Mouse (Mus musculus) CH12.LX (cell line): ENCODE results near the gene Dgkq. TPM values are rescaled to one million over a fixed set of nuclear protein-coding genes. Genes with fewer than 3 reads are reported as not detected.

Source experiments
- DNase-seq: peaks from one replicate; pipeline ENCODE4 v3.0.0-alpha.2; 2013; ENCODE audit errors: extremely low read depth
- H3K27ac ChIP-seq: 2 replicates; pipeline ENCODE4 v1.5.1; 2012; ENCODE audit warnings: low read depth, mild to moderate bottlenecking, control low read depth, moderate library complexity; ENCODE audit not compliant: insufficient read depth
- H3K27me3 ChIP-seq: replicated peaks from 2 replicates; pipeline ENCODE3; 2012; ENCODE audit warnings: inconsistent platforms
- H3K36me3 ChIP-seq, 2 experiments: replicated peaks in 1 of 2; 2 replicates each; pipeline versions ENCODE3 to v1.6.1; 2012; ENCODE audit warnings: inconsistent platforms in 1 of 2, low read length in 1 of 2, mild to moderate bottlenecking in 1 of 2, mixed read lengths in 1 of 2, moderate library complexity in 1 of 2; ENCODE audit not compliant: control insufficient read depth in 1 of 2, insufficient read depth in 1 of 2
- H3K4me1 ChIP-seq, 2 experiments: 2 replicates each; pipeline ENCODE4 v1.6.1; 2012; ENCODE audit warnings: inconsistent platforms in 1 of 2, moderate library complexity in 1 of 2; ENCODE audit not compliant: insufficient read depth in 2 of 2, control insufficient read depth in 1 of 2
- H3K4me2 ChIP-seq: 2 replicates; pipeline ENCODE4 v1.6.1; 2012; ENCODE audit warnings: low read depth, mild to moderate bottlenecking, control low read depth; ENCODE audit not compliant: poor library complexity, insufficient read depth, severe bottlenecking
- H3K4me3 ChIP-seq, 3 experiments: fragments of 150-350 bp in 1 of 3; sonication (generic) in 1 of 3; replicated peaks in 1 of 3; 2 replicates each; pipeline versions ENCODE3 to v1.5.1; 2011 to 2012; ENCODE audit warnings: low read depth in 2 of 3, low read length in 2 of 3, mild to moderate bottlenecking in 2 of 3, moderate library complexity in 2 of 3, control low read depth in 1 of 3, improper control_type of control experiment in 1 of 3, inconsistent platforms in 1 of 3, mixed read lengths in 1 of 3; ENCODE audit not compliant: poor library complexity in 1 of 3
- H3K79me2 ChIP-seq: replicated peaks from 2 replicates; pipeline ENCODE4 v1.6.1; 2012; ENCODE audit warnings: mild to moderate bottlenecking, moderate library complexity; ENCODE audit not compliant: control insufficient read depth, poor library complexity, insufficient read depth, severe bottlenecking; ENCODE audit errors: extremely low read depth
- H3K9ac ChIP-seq: 2 replicates; pipeline ENCODE4 v1.6.1; 2012; ENCODE audit warnings: low read depth, mild to moderate bottlenecking, control low read depth, moderate library complexity; ENCODE audit not compliant: insufficient read depth
- H3K9me3 ChIP-seq: replicated peaks from 2 replicates; pipeline ENCODE3; 2012; ENCODE audit warnings: low read length, inconsistent platforms, mixed read lengths
- CTCF ChIP-seq, 2 experiments: IDR thresholded peaks in 1 of 2; conservative IDR thresholded peaks in 1 of 2; 2 replicates each; pipeline ENCODE4 v1.5.1; 2011 to 2012; ENCODE audit warnings: low read depth in 2 of 2, low read length in 2 of 2, improper control_type of control experiment in 1 of 2, inconsistent platforms in 1 of 2, mild to moderate bottlenecking in 1 of 2, moderate library complexity in 1 of 2
- E2F4 ChIP-seq: IDR thresholded peaks from 2 replicates; pipeline ENCODE4 v1.6.1; 2011; ENCODE audit warnings: low read depth, low read length, improper control_type of control experiment; ENCODE audit not compliant: insufficient replicate concordance
- ETS1 ChIP-seq: conservative IDR thresholded peaks from 2 replicates; pipeline ENCODE4 v1.6.1; 2012; ENCODE audit warnings: low read depth, mild to moderate bottlenecking, inconsistent platforms, low read length, improper control_type of control experiment, moderate library complexity
- JUN ChIP-seq: IDR thresholded peaks from 2 replicates; pipeline ENCODE4 v1.6.1; 2011; ENCODE audit warnings: low read depth, mild to moderate bottlenecking, low read length, improper control_type of control experiment, moderate library complexity; ENCODE audit not compliant: insufficient read depth
- MAFK ChIP-seq: IDR thresholded peaks from 2 replicates; pipeline ENCODE4 v1.6.1; 2011; ENCODE audit warnings: low read length, improper control_type of control experiment; ENCODE audit not compliant: insufficient replicate concordance
- MAX ChIP-seq: IDR thresholded peaks from 2 replicates; pipeline ENCODE4 v1.6.1; 2011; ENCODE audit warnings: low read length, improper control_type of control experiment
- MAZ ChIP-seq: IDR thresholded peaks from 2 replicates; pipeline ENCODE4 v1.6.1; 2012; ENCODE audit warnings: low read depth, mild to moderate bottlenecking, inconsistent platforms, low read length, improper control_type of control experiment, moderate library complexity
- MXI1 ChIP-seq: IDR thresholded peaks from 2 replicates; pipeline ENCODE4 v1.6.1; 2011; ENCODE audit warnings: mild to moderate bottlenecking, low read depth, low read length, improper control_type of control experiment
- MYC ChIP-seq: IDR thresholded peaks from 2 replicates; pipeline ENCODE4 v1.6.1; 2011; ENCODE audit warnings: low read depth, mild to moderate bottlenecking, improper control_type of control experiment, low read length
- POLR2A ChIP-seq: IDR thresholded peaks from 2 replicates; pipeline ENCODE4 v1.6.1; 2011; ENCODE audit warnings: low read depth, mild to moderate bottlenecking, improper control_type of control experiment, low read length
- RAD21 ChIP-seq: IDR thresholded peaks from 2 replicates; pipeline ENCODE4 v1.6.1; 2011; ENCODE audit warnings: low read depth, mild to moderate bottlenecking, low read length, improper control_type of control experiment, moderate library complexity
- RCOR1 ChIP-seq: conservative IDR thresholded peaks from 2 replicates; pipeline ENCODE4 v1.6.1; 2012; ENCODE audit warnings: low read depth, mild to moderate bottlenecking, inconsistent platforms, low read length, improper control_type of control experiment
- SMC3 ChIP-seq: IDR thresholded peaks from 2 replicates; pipeline ENCODE4 v1.6.1; 2011; ENCODE audit warnings: low read depth, low read length, improper control_type of control experiment
- TCF12 ChIP-seq: IDR thresholded peaks from 2 replicates; pipeline ENCODE4 v1.6.1; 2014; ENCODE audit warnings: low read depth, mild to moderate bottlenecking, inconsistent platforms, low read length, improper control_type of control experiment
- ZC3H11A ChIP-seq: IDR thresholded peaks from 2 replicates; pipeline ENCODE4 v1.6.1; 2012; ENCODE audit warnings: low read depth, mild to moderate bottlenecking, inconsistent platforms, low read length, improper control_type of control experiment
- ZNF384 ChIP-seq: IDR thresholded peaks from 2 replicates; pipeline ENCODE4 v1.6.1; 2012; ENCODE audit warnings: low read depth, low read length, improper control_type of control experiment, inconsistent platforms
- dilution Hi-C: fragments of 300-500 bp; cut with MboI; formaldehyde crosslinking; loops from 2 replicates; pipeline ENCODE4 v1.14.3; 2020; ENCODE audit warnings: low sequenced_read_pairs; ENCODE audit not compliant: extremely low pct_unique_long_range_greater_than_20kb, extremely low pct_ligation_motif_present
- in situ Hi-C: fragments of 300-500 bp; cut with MboI; formaldehyde crosslinking; loops from 3 replicates; pipeline ENCODE4 v1.14.3; 2019; ENCODE audit warnings: low sequenced_read_pairs, low pct_ligation_motif_present, low pct_unique_long_range_greater_than_20kb, mixed read lengths
- polyA plus RNA-seq: library from polyadenylated mRNA; unstranded; fragments of >175 nt; gene quantifications from 2 replicates; pipeline ENCODE4 v1.2.1, GENCODE M21; 2012; ENCODE audit warnings: low read depth; ENCODE audit not compliant: insufficient read length
- total RNA-seq, 2 experiments: library from RNA; depleted of rRNA; stranded (reverse); fragments of 300-350 nt in 1 of 2; fragments of >200 nt in 1 of 2; gene quantifications; 2 replicates each; pipeline ENCODE4 v1.2.3; 2012 to 2014

Gene Dgkq
- total and polyA plus RNA-seq, 3 experiments: 3.7 to 8.5 (median 4.4) TPM

DNA sequence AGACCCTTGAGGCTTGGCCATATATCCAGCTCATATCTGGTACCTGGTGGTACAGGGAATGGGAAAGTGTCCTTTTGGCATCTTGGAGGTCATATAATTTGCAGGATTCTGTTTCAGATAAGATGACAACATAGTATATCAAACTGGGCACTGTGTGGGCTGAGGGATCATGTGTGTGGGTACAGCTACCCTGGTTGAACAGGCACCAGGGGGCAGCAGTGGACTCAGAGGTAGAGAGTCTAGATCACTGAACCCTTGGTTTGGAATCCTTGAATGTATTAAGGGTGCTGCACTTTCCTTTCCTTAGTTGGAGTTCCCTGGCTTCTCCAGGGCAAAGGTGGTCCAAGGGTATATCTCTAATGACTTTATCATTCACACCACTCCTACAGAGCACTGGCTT, 1.3 kb upstream of the Dgkq start:
- in situ Hi-C loops: loop anchor here (25.0 kb wide), 1 partner anchor 233 kb away; the partner anchor contains the start of genes Atp5k and Mfsd7a
- no peak overlapping the region for H3K27ac ChIP-seq
- H3K4me3 ChIP-seq: no peak overlapping the region
- dilution Hi-C loops: no loop called here
- TF ChIP-seq RAD21 (peak; percentile 34), CTCF (conservative IDR thresholded peaks at IDR 0.05 in 1 of 2, IDR thresholded peaks at IDR 0.05 in 1 of 2; ENCODE audit: low read depth in 2 of 2, low read length in 2 of 2) (peak; percentile 30 to 70; a peak in 3 of 4 replicates), MAZ (no peak), MAX (no peak), SMC3 (peak; percentile 64)
- peaks cover 13 to 38% of the 10 kb centered on the region in 2 experiments for H3K36me3 ChIP-seq
- no peak overlapping the region for H3K4me2 ChIP-seq
- H3K79me2 ChIP-seq: no peaks in the 10 kb centered on the region
- no peak overlapping the region for H3K9ac ChIP-seq
- peaks cover 2 to 31% of the 10 kb centered on the region in 2 experiments for H3K4me1 ChIP-seq
- H3K9me3 ChIP-seq: no peaks in the 10 kb centered on the region
- no peaks in the 10 kb centered on the region for H3K27me3 ChIP-seq
- peak; percentile 61 for DNase-seq

DNA sequence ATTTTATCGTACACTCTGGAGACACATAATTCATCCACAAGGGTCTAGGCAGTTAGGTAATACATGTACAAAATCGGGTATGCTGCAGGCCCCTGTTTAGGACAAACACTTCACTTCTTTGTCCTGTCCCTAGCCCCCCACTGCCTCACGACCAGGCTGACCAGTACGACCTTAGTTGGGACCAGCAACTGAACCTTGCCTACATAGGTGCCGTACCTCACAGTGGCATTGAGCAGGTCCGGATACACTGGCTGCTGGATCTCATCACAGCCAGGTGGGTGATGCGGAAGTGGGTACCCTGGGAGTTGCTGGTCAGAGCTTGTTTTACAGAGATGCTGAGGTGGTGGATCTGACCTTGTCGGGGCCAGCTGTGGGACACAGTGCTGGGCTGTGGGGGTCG, 514 bp upstream of the Dgkq start:
- DNase-seq: no peak
- Histone ChIP-seq H3K4me3 (peak overlapping the region; percentile 65 to 73 (median 66)), H3K27ac (no peak overlapping the region)

GRCm38 (mm10) chr5:108668387-108668932, 1.0 kb downstream of the Dgkq start:
- Histone ChIP-seq H3K27me3 (peaks cover 3% of the 10 kb centered on the region), H3K9me3 (no peaks in the 10 kb centered on the region), H3K27ac (peak overlapping the region; percentile 14; the same call in 1 of the 2 replicates), H3K4me3 (peak overlapping the region; percentile 65 to 73 (median 66)), H3K4me1 (peaks cover 2 to 31% of the 10 kb centered on the region in 2 experiments), H3K36me3 (peaks cover 13 to 26% of the 10 kb centered on the region in 2 experiments), H3K4me2 (peak overlapping the region; percentile 70)
- peak; percentile 31 for DNase-seq
- dilution Hi-C loops: no loop called here
- in situ Hi-C loops: loop anchor here (25.0 kb wide), 1 partner anchor 231 kb away; the partner anchor contains the start of genes Atp5k and Mfsd7a
- TF ChIP-seq ZC3H11A (no peak), MYC (0 out of 2 replicates have a peak, but pooled peaks have one; percentile 7)
- TF ChIP-seq, all 38 proteins: peak for 1
- Histone ChIP-seq H3K79me2 (no peaks in the 10 kb centered on the region), H3K9ac (no peak overlapping the region; the same call in 1 of the 2 replicates)

More for the DNA sequence above, 514 bp upstream of the Dgkq start:
- Histone ChIP-seq H3K79me2 (no peaks in the 10 kb centered on the region), H3K9ac (no peak overlapping the region; the same call in 1 of the 2 replicates), H3K36me3 (peaks cover 13 to 36% of the 10 kb centered on the region in 2 experiments)
- TF ChIP-seq ETS1: no peak
- no peak for TF ChIP-seq E2F4
- no peak for TF ChIP-seq TCF12
- TF ChIP-seq MAFK: no peak
- no peak for TF ChIP-seq POLR2A
- no peak for TF ChIP-seq MXI1
- no peak for TF ChIP-seq ZNF384
- TF ChIP-seq RCOR1: no peak
- TF ChIP-seq CTCF (conservative IDR thresholded peaks at IDR 0.05 in 1 of 2, IDR thresholded peaks at IDR 0.05 in 1 of 2; ENCODE audit: low read depth in 2 of 2, low read length in 2 of 2): no peak
- TF ChIP-seq JUN: no peak
- TF ChIP-seq, all 38 proteins: peak for 0
- dilution Hi-C loops: no loop called here
- Histone ChIP-seq H3K27me3 (no peaks in the 10 kb centered on the region), H3K4me2 (peak overlapping the region; percentile 65), H3K9me3 (no peaks in the 10 kb centered on the region), H3K4me1 (peaks cover 2 to 31% of the 10 kb centered on the region in 2 experiments)
- in situ Hi-C loops: loop anchor here (25.0 kb wide), 1 partner anchor 233 kb away; the partner anchor contains the start of genes Atp5k and Mfsd7a
